Mouse (Mus musculus) C2C12 (cell line): ENCODE data around the gene H2-Q7.
"Not testable (repeated sequence)": the region's sequence is repeated elsewhere in the genome, so short reads cannot be mapped to it uniquely, and the experiment has no call there.

ENCODE experiments used
- CEBPB ChIP-seq: IDR thresholded peaks from one replicate; pipeline ENCODE4 v1.6.1; 2011; ENCODE audit warnings: low read depth, mild to moderate bottlenecking, control low read depth, moderate library complexity
- CTCF ChIP-seq: IDR thresholded peaks from one replicate; pipeline ENCODE4 v1.5.1; 2011; ENCODE audit not compliant: control insufficient read depth, insufficient read depth, insufficient read length
- MYOG ChIP-seq: IDR thresholded peaks from one replicate; pipeline ENCODE4 v1.6.1; 2011; ENCODE audit not compliant: control insufficient read depth, insufficient read length; ENCODE audit errors: extremely low read depth
- USF1 ChIP-seq: IDR thresholded peaks from one replicate; pipeline ENCODE4 v1.6.1; 2011; ENCODE audit warnings: low read depth, mild to moderate bottlenecking, control low read depth, moderate library complexity

DNA sequence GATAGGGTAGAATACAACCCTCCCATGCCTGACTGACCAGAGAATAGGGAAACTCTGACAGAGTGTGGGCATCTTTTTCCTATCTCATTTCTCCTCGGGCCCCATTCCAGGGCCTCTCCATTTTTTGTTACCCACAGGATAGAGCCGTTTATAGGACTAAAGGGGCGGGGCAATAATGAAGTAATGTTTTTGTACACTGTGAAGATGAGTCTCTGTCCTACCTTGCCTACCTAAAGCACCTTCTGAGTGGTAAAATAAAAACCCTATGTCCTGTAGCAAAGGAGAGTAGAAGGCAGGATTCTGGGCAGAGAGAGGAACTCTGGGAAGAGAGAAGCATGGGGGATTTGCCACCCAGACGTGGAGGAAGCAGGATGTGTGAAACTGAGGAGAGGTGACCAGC, 19.4 kb upstream of the H2-Q7 start:
- not testable (repeated sequence) for TF ChIP-seq CTCF, CEBPB, USF1, MYOG
